Mouse (Mus musculus) liver, embryonic 11.5 days (tissue): ENCODE results near the gene Mapkap1. TPM values are rescaled to one million over a fixed set of nuclear protein-coding genes. Genes with fewer than 3 reads are reported as not detected.

Experiments
- ATAC-seq: fragments of 200-750 bp; cut with Nextera tagmentation; replicated peaks from 2 replicates; pipeline ENCODE4 v1.8.0; 2017; ENCODE audit warnings: moderate number of reproducible peaks, mild to moderate bottlenecking, moderate TSS enrichment, moderate library complexity; ENCODE audit not compliant: low FRiP score
- DNase-seq: peaks from one replicate; pipeline ENCODE4 v3.0.0-alpha.2; 2017; ENCODE audit warnings: low spot score
- H3K27ac ChIP-seq: fragments of 300-500 bp; sonication (generic); 2 replicates; pipeline ENCODE4 v1.5.1; 2014; ENCODE audit warnings: mild to moderate bottlenecking, low read depth, low read length, control low read depth
- H3K27me3 ChIP-seq: fragments of 300-500 bp; sonication (generic); replicated peaks from 2 replicates; pipeline ENCODE4 v1.6.1; 2014; ENCODE audit warnings: low read length, mixed read lengths; ENCODE audit not compliant: control insufficient read depth, insufficient read depth
- H3K36me3 ChIP-seq: fragments of 300-500 bp; sonication (generic); 2 replicates; pipeline ENCODE4 v1.6.1; 2014; ENCODE audit warnings: mild to moderate bottlenecking, low read length, moderate library complexity, mixed read lengths; ENCODE audit not compliant: control insufficient read depth, insufficient read depth
- H3K4me1 ChIP-seq: fragments of 300-500 bp; sonication (generic); replicated peaks from 2 replicates; pipeline ENCODE4 v1.6.1; 2014; ENCODE audit warnings: low read length, mixed read lengths; ENCODE audit not compliant: control insufficient read depth, insufficient read depth
- H3K4me2 ChIP-seq: fragments of 300-500 bp; sonication (generic); 2 replicates; pipeline ENCODE4 v1.6.1; 2014; ENCODE audit warnings: mild to moderate bottlenecking, control low read depth, moderate library complexity
- H3K4me3 ChIP-seq: fragments of 300-500 bp; sonication (generic); 2 replicates; pipeline ENCODE4 v1.5.1; 2014; ENCODE audit warnings: low read depth, low read length, control low read depth
- H3K9ac ChIP-seq: fragments of 300-500 bp; sonication (generic); 2 replicates; pipeline ENCODE4 v1.6.1; 2014; ENCODE audit warnings: low read depth, low read length, control low read depth
- H3K9me3 ChIP-seq: fragments of 300-500 bp; sonication (generic); 2 replicates; pipeline ENCODE4 v1.6.1; 2016; ENCODE audit warnings: low read length, inconsistent platforms, mixed read lengths; ENCODE audit not compliant: control insufficient read depth
- WGBS: fragments of 180-500 bp; shearing (Covaris S2); extraction: QIAGEN DNeasy Blood & Tissue Kit; methylation state at CpG from one replicate; pipeline ENCODE4 v1.1.7; 2014; 5-methylcytosine and 5-hydroxymethylcytosine counted together
- polyA plus RNA-seq: library from polyadenylated mRNA; unstranded; fragments of >200 nt; fragmentation: Nextera tagmentation; extraction: Ambion mirVana; gene quantifications from 2 replicates; pipeline ENCODE4 v1.2.1, GENCODE M21; 2014

Mapkap1 gene
- polyA plus RNA-seq, 1 experiment from 2014 or later: 62.4 TPM

DNA sequence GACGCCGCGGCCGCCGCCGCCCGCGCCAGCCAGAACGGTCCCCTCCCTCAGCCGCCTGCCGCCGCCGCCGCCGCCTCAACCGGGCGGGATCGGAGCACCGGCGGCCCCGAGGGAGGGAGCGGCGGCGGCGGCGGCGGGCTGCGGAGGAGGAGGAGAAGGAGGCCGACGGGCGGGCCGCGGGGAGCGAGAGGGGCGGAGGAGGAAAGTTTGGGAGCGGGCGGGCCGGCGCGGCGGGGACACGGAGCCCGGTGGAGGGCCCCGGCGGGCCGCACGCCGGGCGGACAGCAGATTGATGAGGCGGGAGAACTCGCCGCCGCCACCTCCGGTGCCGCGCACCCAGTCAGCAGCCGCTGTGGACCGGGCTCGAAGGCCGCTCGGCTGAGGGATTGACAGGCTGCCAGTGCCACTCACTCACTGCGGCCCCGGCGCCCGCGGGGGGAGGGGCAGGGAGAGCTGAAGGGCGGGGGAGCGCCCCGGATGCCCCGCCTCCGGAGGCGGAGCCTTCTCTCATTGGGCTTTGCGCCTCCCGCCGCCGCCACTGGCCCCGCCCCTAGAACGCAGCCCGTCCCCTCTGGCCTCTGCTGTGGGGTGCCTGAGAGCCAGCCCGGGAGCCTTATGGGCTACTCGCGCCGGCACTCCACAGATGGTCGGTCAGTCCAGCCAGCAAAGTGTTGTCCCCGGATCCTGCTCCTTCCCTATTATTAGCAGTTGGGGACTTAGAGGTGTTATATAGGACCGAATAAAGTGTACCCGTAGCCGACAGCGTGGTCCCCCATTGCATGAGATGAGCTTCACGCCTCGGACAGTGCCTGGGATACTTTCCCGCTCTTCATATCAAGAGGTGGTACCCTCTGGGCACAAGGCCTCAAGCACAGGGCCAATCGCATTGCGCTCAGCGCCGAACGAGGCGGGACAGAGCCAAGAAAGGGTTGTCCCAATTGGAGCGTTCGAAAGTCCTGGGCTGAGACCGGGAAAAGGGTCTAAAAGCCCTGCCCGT is 34.0 kb upstream of the Mapkap1 start, which contains the start of gene Pbx3:
Gene Pbx3, minus strand, starts transcription at position 838 of the 997 bp plus-strand sequence.
- Histone ChIP-seq H3K4me3 (peak within 1 kb of the TSS; percentile 93), H3K9ac (peak within 1 kb of the TSS; percentile 96), H3K27ac (peak within 1 kb of the TSS; percentile 100), H3K4me1 (peaks cover 6% of the 10 kb centered on the region), H3K4me2 (peak within 1 kb of the TSS; percentile 97), H3K9me3 (no peaks in the 10 kb centered on the region), H3K36me3 (no peaks in the 10 kb centered on the region), H3K27me3 (no peaks in the 10 kb centered on the region)
- ATAC-seq (peak; percentile 94), DNase-seq (peak; percentile 99)
- under 1% methylated on average over 78 of the region's 102 CpGs for WGBS

GRCm38 (mm10) chr2:34373886-34374285 is 32.7 kb upstream of the Mapkap1 start:
- H3K9me3 ChIP-seq: no peaks in the 10 kb centered on the region
- H3K27ac ChIP-seq: no peak overlapping the region
- peak overlapping the region; percentile 97 for H3K4me2 ChIP-seq

DNA sequence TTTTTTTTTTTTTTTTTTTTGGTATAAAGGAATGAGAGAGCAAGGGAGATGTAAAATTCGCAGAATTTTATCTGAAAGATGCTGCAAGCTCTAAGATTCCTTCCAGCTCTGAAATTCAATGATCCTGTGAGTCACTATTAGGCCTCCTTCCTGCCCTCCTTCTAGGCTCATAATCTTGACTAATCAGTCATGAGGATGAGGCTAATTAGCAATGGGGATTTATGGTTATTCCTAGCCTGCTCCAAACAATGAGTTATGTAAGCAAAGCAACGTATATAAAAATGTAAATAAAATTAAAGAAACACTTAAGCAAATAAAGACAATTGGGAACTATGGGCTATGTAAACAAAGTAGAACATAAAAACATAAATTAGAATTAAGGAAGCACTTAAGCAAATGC is 32.2 kb upstream of the Mapkap1 start:
- no peak for DNase-seq
- 71% methylated on average over 2 of the region's 2 CpGs for WGBS
- no peak for ATAC-seq

More at GRCm38 (mm10) chr2:34373886-34374285, 32.7 kb upstream of the Mapkap1 start:
- no peak overlapping the region; the same call in 1 of the 2 replicates for H3K9ac ChIP-seq
- H3K4me3 ChIP-seq: no peak overlapping the region
- 43% methylated on average over 3 of the region's 3 CpGs for WGBS
- peaks cover 6% of the 10 kb centered on the region for H3K4me1 ChIP-seq
- DNase-seq (no peak), ATAC-seq (no peak)
- no peaks in the 10 kb centered on the region for H3K36me3 ChIP-seq
- H3K27me3 ChIP-seq: no peaks in the 10 kb centered on the region

GRCm38 (mm10) chr2:34378930-34379329 is 27.6 kb upstream of the Mapkap1 start:
- ATAC-seq (no peak), DNase-seq (no peak)
- Histone ChIP-seq H3K9ac (no peak overlapping the region), H3K27ac (no peak overlapping the region), H3K9me3 (no peaks in the 10 kb centered on the region), H3K4me3 (no peak overlapping the region), H3K36me3 (no peaks in the 10 kb centered on the region), H3K27me3 (no peaks in the 10 kb centered on the region), H3K4me1 (peaks cover under 1% of the 10 kb centered on the region; the same call in 1 of the 2 replicates), H3K4me2 (no peak overlapping the region)
- 73% methylated on average over 2 of the region's 2 CpGs for WGBS

More for the DNA sequence above, 32.2 kb upstream of the Mapkap1 start:
- H3K9me3 ChIP-seq: no peaks in the 10 kb centered on the region
- no peaks in the 10 kb centered on the region for H3K27me3 ChIP-seq
- H3K4me1 ChIP-seq: peaks cover 6% of the 10 kb centered on the region
- H3K36me3 ChIP-seq: no peaks in the 10 kb centered on the region
- H3K4me2 ChIP-seq: no peak overlapping the region
- H3K4me3 ChIP-seq: no peak overlapping the region
- no peak overlapping the region for H3K27ac ChIP-seq
- no peak overlapping the region for H3K9ac ChIP-seq

DNA sequence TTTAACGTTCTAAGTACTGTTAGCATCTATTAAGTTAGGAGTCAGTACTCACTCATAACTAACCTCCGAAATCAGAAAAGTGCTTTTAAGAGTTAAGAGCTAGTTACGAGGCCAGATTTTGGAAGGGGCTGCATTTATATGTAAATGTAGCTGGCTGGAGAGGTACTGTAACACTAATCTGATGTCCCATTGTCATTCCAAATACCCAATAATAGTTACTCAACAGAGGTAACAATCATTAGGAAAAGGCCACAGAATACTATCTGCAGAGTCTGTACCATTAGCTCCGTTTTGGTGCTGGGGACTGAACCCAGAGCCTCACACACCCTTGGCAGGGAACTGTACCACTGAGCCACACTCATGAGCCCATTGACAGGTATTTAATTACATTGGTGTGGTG is 7.0 kb upstream of the Mapkap1 start:
- H3K9me3 ChIP-seq: no peaks in the 10 kb centered on the region
- H3K27ac ChIP-seq: no peak overlapping the region
- no peak overlapping the region for H3K9ac ChIP-seq
- H3K36me3 ChIP-seq: no peaks in the 10 kb centered on the region
- no peaks in the 10 kb centered on the region for H3K4me1 ChIP-seq
- no peak overlapping the region for H3K4me3 ChIP-seq
- H3K27me3 ChIP-seq: no peaks in the 10 kb centered on the region
- ATAC-seq (no peak), DNase-seq (no peak)
- no peak overlapping the region for H3K4me2 ChIP-seq
- WGBS: 62% methylated on average over 4 of the region's 4 CpGs

GRCm38 (mm10) chr2:34407596-34407995 is 1.0 kb downstream of the Mapkap1 start:
- WGBS: 44% methylated on average over 7 of the region's 7 CpGs
- H3K4me1 ChIP-seq: peaks cover 10% of the 10 kb centered on the region
- ATAC-seq (no peak), DNase-seq (no peak)
- H3K9ac ChIP-seq: peak overlapping the region; percentile 87
- H3K4me3 ChIP-seq: peak overlapping the region; percentile 73
- H3K9me3 ChIP-seq: no peaks in the 10 kb centered on the region
- H3K27ac ChIP-seq: no peak overlapping the region; the same call in 1 of the 2 replicates
- H3K27me3 ChIP-seq: no peaks in the 10 kb centered on the region
- H3K4me2 ChIP-seq: peak overlapping the region; percentile 76
- H3K36me3 ChIP-seq: no peaks in the 10 kb centered on the region

DNA sequence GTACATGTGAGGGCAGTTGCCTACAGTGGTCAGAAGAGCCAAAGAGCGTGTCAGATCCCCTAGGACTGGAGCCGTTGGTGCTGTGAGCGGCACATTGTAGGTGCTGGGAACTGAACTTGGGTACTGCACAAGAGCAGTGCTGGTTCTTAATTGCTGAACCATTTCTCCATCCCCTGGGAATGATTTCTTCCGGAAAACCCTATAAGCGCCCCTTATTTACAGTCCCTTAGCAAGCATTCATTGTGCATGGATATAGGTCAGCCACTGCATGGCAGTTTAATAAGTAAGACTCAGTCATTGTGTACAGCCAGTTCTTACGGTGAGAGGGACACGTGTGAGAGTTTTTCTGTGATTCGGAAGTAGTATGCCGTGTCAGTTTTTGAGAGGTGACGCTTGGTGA is 1.8 kb downstream of the Mapkap1 start:
- Histone ChIP-seq H3K9me3 (no peaks in the 10 kb centered on the region), H3K9ac (no peak overlapping the region), H3K4me2 (no peak overlapping the region), H3K4me1 (peaks cover 10% of the 10 kb centered on the region), H3K27me3 (no peaks in the 10 kb centered on the region), H3K27ac (no peak overlapping the region), H3K4me3 (no peak overlapping the region), H3K36me3 (no peaks in the 10 kb centered on the region)
- no peak for ATAC-seq
- DNase-seq: no peak
- WGBS: 93% methylated on average over 10 of the region's 10 CpGs

DNA sequence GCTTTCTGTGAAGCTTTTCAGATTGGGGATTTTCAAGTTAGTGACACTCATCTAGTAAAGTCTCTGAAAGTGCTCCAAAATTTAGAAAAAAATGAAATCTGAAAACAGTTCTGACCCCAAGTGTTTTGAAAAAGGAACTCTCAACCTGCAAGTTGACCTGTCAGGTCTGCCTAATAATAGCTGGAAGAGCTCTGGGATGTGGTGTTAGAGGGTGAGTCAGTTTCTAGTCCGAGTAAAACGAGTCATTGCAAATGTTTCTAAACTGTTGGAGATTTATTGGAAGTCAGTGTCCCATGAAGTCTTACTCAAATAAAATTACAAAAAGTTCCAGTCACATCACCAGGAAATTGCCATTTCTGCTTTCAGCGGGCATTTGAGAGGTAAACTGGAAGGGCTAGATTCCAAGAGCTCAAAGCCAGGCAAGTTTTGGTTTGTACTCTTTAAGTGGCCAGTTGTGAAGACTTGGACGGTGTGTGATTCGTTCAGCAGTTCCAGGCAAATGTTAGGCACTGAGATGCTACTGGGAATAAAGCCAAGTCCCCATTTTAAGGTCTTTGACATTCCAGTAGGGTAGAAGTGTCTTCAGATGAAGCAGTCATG is 3.3 kb downstream of the Mapkap1 start:
- Histone ChIP-seq H3K9ac (no peak overlapping the region), H3K4me3 (no peak overlapping the region), H3K36me3 (no peaks in the 10 kb centered on the region), H3K4me2 (no peak overlapping the region), H3K4me1 (peaks cover 10% of the 10 kb centered on the region), H3K27me3 (no peaks in the 10 kb centered on the region), H3K27ac (no peak overlapping the region), H3K9me3 (no peaks in the 10 kb centered on the region)
- no peak for DNase-seq
- 88% methylated on average over 5 of the region's 5 CpGs for WGBS
- ATAC-seq: no peak
